Mouse (Mus musculus) intestine, postnatal 0 days (tissue): Measurements from ENCODE around the gene Ints1. TPM values are rescaled to one million over a fixed set of nuclear protein-coding genes. Genes with fewer than 3 reads are reported as not detected.

Source experiments
- ATAC-seq: fragments of 200-750 bp; cut with Nextera tagmentation; 2 replicates; pipeline ENCODE4 v1.8.0; 2017; ENCODE audit warnings: mild to moderate bottlenecking, moderate TSS enrichment, moderate library complexity
- H3K27ac ChIP-seq: fragments of 300-500 bp; sonication (generic); 2 replicates; pipeline ENCODE4 v1.5.1; 2014; ENCODE audit warnings: mild to moderate bottlenecking, low read depth, low read length, moderate library complexity
- H3K27me3 ChIP-seq: fragments of 300-500 bp; sonication (generic); replicated peaks from 2 replicates; pipeline ENCODE4 v1.6.1; 2014; ENCODE audit warnings: low read length, mixed read lengths; ENCODE audit not compliant: control insufficient read depth, insufficient read depth
- H3K36me3 ChIP-seq: fragments of 300-500 bp; sonication (generic); 2 replicates; pipeline ENCODE4 v1.6.1; 2014; ENCODE audit warnings: mild to moderate bottlenecking, moderate library complexity; ENCODE audit not compliant: control insufficient read depth, insufficient read depth
- H3K4me1 ChIP-seq: fragments of 300-500 bp; sonication (generic); replicated peaks from 2 replicates; pipeline ENCODE4 v1.6.1; 2014; ENCODE audit warnings: antibody characterized with exemption, low read length, mixed read lengths; ENCODE audit not compliant: control insufficient read depth, insufficient read depth
- H3K4me2 ChIP-seq: fragments of 300-500 bp; sonication (generic); replicated peaks from 2 replicates; pipeline ENCODE4 v1.6.1; 2014; ENCODE audit warnings: low read depth, mild to moderate bottlenecking, moderate library complexity
- H3K4me3 ChIP-seq: fragments of 300-500 bp; sonication (generic); 2 replicates; pipeline ENCODE4 v1.5.1; 2014; ENCODE audit warnings: low read depth, low read length
- H3K9ac ChIP-seq: fragments of 300-500 bp; sonication (generic); 2 replicates; pipeline ENCODE4 v1.6.1; 2014; ENCODE audit warnings: mild to moderate bottlenecking, low read depth, low read length
- H3K9me3 ChIP-seq: fragments of 300-500 bp; sonication (generic); 2 replicates; pipeline ENCODE4 v1.6.1; 2016; ENCODE audit warnings: mixed run types; ENCODE audit not compliant: control insufficient read depth
- CTCF ChIP-seq: sonication (generic); IDR thresholded peaks from 2 replicates; pipeline ENCODE4 v1.5.1; 2016; ENCODE audit warnings: low read depth, mild to moderate bottlenecking, control low read depth, antibody characterized with exemption, moderate library complexity
- WGBS: fragments of 180-500 bp; shearing (Covaris S2); extraction: QIAGEN DNeasy Blood & Tissue Kit; methylation state at CpG from one replicate; pipeline ENCODE4 v1.1.7; 2014; 5-methylcytosine and 5-hydroxymethylcytosine counted together
- polyA plus RNA-seq: library from polyadenylated mRNA; unstranded; fragments of >200 nt; fragmentation: Nextera tagmentation; extraction: Ambion mirVana; gene quantifications from 2 replicates; pipeline ENCODE4 v1.2.1, GENCODE M21; 2015

Gene Ints1
- 9.9 and 12.7 TPM in 2 replicates for polyA plus RNA-seq

GRCm38 (mm10) chr5:139775216-139775926 is at the start of gene Ints1:
Gene Ints1, minus strand, starts transcription at chr5:139775674.
- Histone ChIP-seq H3K27me3 (no peaks in the 10 kb centered on the region), H3K36me3 (peaks cover 30% of the 10 kb centered on the region), H3K4me1 (0 out of 2 replicates have a peak, but pooled peaks cover 5% of the 10 kb centered on the region), H3K9me3 (no peaks in the 10 kb centered on the region), H3K4me3 (peak within 1 kb of the TSS; percentile 76), H3K9ac (peak within 1 kb of the TSS; percentile 80), H3K4me2 (peak within 1 kb of the TSS; percentile 77), H3K27ac (peak within 1 kb of the TSS; percentile 46; the same call in 1 of the 2 replicates)
- peak; percentile 96 for TF ChIP-seq CTCF
- under 1% methylated on average over 55 of the region's 55 CpGs for WGBS
- ATAC-seq, result peak; percentile 80

GRCm38 (mm10) chr5:139824531-139824930 is 49.1 kb upstream of the Ints1 start:
- Histone ChIP-seq H3K9ac (no peak overlapping the region), H3K36me3 (peaks cover 19% of the 10 kb centered on the region; the same call in 1 of the 2 replicates), H3K4me2 (peak overlapping the region; percentile 62; the same call in 1 of the 2 replicates), H3K4me1 (peaks cover 9% of the 10 kb centered on the region), H3K4me3 (no peak overlapping the region), H3K27me3 (no peaks in the 10 kb centered on the region), H3K9me3 (no peaks in the 10 kb centered on the region), H3K27ac (no peak overlapping the region)
- no peak for ATAC-seq
- 85% methylated on average over 10 of the region's 10 CpGs for WGBS
- TF ChIP-seq CTCF, result no peak

- H3K4me3 ChIP-seq, result peak overlapping the region; percentile 29
- H3K9me3 ChIP-seq, result no peaks in the 10 kb centered on the region
- peak overlapping the region; percentile 55 for H3K9ac ChIP-seq
- WGBS, result 33% methylated on average over 12 of the region's 12 CpGs
- H3K27ac ChIP-seq, result peak overlapping the region; percentile 95
- peak; percentile 68 for ATAC-seq
- peaks cover 9% of the 10 kb centered on the region for H3K4me1 ChIP-seq
- TF ChIP-seq CTCF, result no peak
- no peaks in the 10 kb centered on the region for H3K27me3 ChIP-seq
- peak overlapping the region; percentile 62 for H3K4me2 ChIP-seq
- peaks cover 19% of the 10 kb centered on the region; the same call in 1 of the 2 replicates for H3K36me3 ChIP-seq
Observed at GRCm38 (mm10) chr5:139821466-139822459, 46.3 kb upstream of the Ints1 start.

- Histone ChIP-seq H3K9me3 (no peaks in the 10 kb centered on the region), H3K27me3 (no peaks in the 10 kb centered on the region), H3K4me3 (peak within 1 kb of the TSS; percentile 31), H3K4me2 (peak within 1 kb of the TSS; percentile 62), H3K36me3 (peaks cover 19% of the 10 kb centered on the region; the same call in 1 of the 2 replicates), H3K9ac (peak within 1 kb of the TSS; percentile 13), H3K4me1 (0 out of 2 replicates have a peak, but pooled peaks cover 6% of the 10 kb centered on the region), H3K27ac (peak within 1 kb of the TSS; percentile 87)
- TF ChIP-seq CTCF, result no peak
- peak; percentile 32 for ATAC-seq
- WGBS, result 46% methylated on average over 9 of the region's 9 CpGs
Observed at GRCm38 (mm10) chr5:139819538-139820181, 44.2 kb upstream of the Ints1 start, which contains the start of gene Tmem184a. Gene Tmem184a, minus strand, starts transcription at chr5:139819917.

- H3K27ac ChIP-seq, result peak overlapping the region; percentile 87
- H3K9ac ChIP-seq, result peak overlapping the region; percentile 13; the same call in 1 of the 2 replicates
- WGBS, result 36% methylated on average over 4 of the region's 4 CpGs
- H3K27me3 ChIP-seq, result no peaks in the 10 kb centered on the region; the same call in 1 of the 2 replicates
- peak; percentile 85 for TF ChIP-seq CTCF
- peaks cover 13% of the 10 kb centered on the region; the same call in 1 of the 2 replicates for H3K36me3 ChIP-seq
- no peaks in the 10 kb centered on the region for H3K9me3 ChIP-seq
- H3K4me2 ChIP-seq, result peak overlapping the region; percentile 62
- no peak for ATAC-seq
- H3K4me3 ChIP-seq, result peak overlapping the region; percentile 31
- 0 out of 2 replicates have a peak, but pooled peaks cover 6% of the 10 kb centered on the region for H3K4me1 ChIP-seq
Observed at GRCm38 (mm10) chr5:139818801-139819200, 43.3 kb upstream of the Ints1 start.
